Mouse (Mus musculus) brain, adult 2 months (tissue): Measurements from ENCODE around the gene Gpr137b.
A peak's percentile ranks its signal among the peaks of the same experiment; 100 is the strongest.
"Not testable (repeated sequence)": the region's sequence is repeated elsewhere in the genome, so short reads cannot be mapped to it uniquely, and the experiment has no call there.

Experiments used
- DNase-seq: peaks from one replicate; pipeline ENCODE4 v3.0.0; 2011; ENCODE audit warnings: low read depth, low spot score

Gpr137b gene

DNA sequence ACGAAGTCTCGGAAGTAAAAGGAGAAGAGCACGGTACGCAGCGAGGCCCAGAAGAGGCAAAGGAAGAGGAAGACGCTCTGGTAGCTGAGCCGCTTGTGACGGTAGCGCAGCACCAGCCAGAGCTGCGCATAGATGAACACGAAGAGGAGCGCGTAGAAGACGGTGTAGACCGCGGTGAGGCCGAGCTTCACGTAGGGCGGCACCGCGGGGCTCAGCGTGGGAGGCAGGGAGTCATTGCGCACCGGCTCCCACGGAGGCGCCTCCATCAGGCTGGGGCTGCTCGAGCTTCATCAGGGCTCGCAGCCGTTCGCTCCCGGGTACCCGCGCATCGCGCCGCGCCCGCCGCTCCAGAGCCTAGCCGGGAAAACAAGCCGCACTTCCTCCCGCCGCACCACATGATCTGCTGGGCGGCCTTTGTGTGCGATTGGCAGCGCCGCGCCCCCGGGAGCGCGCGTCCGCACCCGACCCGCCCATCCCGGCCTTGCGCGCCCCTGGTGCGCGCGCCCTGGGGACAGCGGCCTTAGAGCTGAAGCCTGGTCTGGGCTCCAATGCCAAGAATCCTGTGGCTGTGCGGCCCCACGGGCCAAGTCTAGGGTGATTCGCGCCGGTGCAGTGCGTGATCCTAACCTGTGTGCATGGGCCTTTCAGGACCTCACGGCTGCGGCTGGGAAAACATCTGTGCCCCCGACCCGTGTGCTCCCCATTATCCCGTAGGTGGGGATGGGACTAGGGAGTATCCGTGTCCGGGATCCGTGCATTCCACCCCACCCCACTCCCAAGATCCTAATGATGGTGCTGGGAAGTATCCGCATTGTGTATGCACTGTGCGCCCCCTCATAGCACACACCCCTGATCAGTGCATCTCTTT is at the start of gene Gpr137b:
Gene Gpr137b, minus strand, starts transcription at position 787 of the 868 bp plus-strand sequence.
- DNase-seq = peak; percentile 73

- DNase-seq = not testable (repeated sequence)
Observed at GRCm38 (mm10) chr13:13438112-13438953, 44.5 kb upstream of the Gpr137b start.

- DNase-seq = not testable (repeated sequence)
Observed at GRCm38 (mm10) chr13:13437460-13438015, 43.7 kb upstream of the Gpr137b start, which contains the start of gene Nid1. Gene Nid1 (plus strand): TSS chr13:13437551.

DNA sequence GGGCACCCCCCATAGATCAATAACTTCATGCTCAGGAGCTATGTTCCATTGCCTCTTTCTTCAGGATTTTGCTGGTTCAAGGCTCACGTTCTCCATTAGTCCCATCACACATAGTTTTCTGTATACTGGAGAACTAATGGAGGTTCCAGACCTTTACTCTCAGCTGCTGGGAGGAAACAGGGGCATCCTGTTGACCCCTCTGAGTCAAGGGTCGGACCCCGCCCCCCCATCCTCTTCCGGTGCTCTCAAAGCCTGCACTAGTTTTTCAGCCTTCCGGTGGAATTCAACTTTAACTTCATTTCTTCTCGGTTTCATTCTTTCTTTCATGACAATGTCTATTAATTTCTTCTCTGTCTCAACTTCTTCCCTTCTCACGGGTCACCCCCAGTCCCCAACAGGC is 42.3 kb upstream of the Gpr137b start:
- DNase-seq = not testable (repeated sequence)

GRCm38 (mm10) chr13:13423301-13423700 is 29.5 kb upstream of the Gpr137b start:
- not testable (repeated sequence) for DNase-seq

DNA sequence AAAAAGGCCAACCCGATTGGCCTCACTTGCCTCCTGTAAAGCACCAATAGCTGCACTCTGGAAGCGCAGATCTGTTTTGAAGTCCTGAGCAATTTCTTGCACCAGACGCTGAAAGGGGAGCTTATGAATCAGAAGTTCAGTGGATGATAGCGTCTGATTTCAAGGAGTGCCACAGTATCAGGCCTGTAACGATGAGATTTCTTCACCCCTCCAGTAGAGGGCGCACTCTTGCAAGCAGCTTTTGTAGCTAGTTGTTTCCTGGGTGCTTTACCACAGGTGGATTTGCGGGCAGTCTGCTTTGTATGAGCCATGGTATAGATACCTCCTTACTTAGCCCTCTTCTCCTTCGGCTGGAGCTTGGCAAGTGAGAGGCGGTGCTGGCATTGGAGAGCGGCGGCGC is 25.0 kb upstream of the Gpr137b start:
- not testable (repeated sequence) for DNase-seq

DNA sequence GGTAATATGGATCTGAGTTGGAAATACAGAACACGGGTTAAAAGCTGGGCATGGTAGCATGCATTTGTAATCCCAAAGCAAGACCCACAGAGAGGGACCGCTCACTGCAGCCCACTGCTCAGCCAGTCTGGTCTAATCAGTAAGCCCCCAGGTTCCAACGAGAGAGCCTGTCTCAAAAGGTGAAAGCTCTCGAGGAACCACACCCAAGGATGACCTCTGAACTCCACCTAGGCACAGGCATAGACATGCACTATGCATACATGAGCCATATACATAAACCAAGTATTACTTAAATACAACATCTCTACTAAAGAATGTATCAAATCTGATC is 22.2 kb upstream of the Gpr137b start:
- DNase-seq = not testable (repeated sequence)

DNA sequence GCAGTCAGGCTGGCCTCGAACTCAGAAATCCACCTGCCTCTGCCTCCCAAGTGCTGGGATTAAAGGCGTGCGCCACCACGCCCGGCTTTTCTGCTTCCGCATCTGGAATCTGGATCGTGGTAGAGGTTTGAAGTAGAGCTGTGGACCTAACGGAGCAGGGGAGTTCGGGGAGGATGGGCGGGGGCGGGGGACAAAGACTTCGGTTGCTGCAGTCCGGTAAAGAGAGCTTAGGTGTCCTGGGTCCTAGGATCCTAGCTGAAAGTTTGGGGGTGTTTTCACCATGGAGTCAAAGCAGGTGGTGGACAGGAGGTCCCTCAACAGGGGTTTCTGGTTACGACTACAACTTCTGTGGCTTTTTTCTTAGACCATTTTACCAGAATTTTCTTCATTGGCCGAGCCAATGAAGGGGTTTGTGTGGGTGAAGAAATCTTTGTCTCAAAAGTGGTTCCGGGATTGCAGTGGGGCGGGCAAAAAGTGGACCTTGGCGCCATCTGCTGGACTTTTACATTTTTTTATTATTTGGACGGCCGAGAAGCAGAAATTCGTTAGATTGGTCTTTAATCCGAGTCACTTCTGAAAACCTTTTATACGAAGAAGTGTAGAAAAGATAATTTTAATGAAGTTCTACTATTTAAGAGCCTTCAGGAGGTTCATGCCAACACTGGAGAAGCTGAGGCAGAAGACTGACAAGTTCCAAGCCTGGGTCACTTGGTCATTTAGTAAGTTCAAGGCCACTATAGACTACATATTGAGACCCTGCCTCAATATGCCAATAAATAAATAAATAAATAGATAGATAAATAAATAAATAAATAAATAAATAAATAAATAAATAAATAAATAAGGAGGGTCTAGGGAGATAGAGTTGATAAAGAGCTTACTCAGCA is 21.5 kb upstream of the Gpr137b start:
- peak; percentile 37 for DNase-seq

GRCm38 (mm10) chr13:13414206-13414605 is 20.4 kb upstream of the Gpr137b start:
- DNase-seq = no peak

DNA sequence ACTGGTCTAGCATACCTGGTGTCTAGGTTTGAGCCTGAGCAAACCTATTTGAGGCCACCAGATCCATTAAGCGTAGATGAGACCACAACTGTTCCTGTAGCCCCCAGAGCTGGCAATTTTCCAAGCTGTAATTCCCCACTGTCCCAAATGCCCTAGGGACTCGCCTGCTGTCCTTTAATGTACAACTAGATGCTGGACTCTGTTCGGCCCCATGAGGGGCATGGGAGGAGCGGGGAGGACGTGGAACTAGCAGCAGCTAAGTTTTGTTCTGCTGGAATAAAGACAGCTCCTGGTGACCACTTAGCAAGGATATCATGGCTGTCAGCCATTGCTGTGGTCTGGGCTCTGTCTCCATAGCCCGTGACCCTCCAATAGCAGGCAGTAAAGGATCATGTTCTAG is 11.7 kb upstream of the Gpr137b start:
- not testable (repeated sequence) for DNase-seq

- not testable (repeated sequence) for DNase-seq
Observed at GRCm38 (mm10) chr13:13404517-13405155, 10.8 kb upstream of the Gpr137b start.

GRCm38 (mm10) chr13:13403839-13404238 is 10.0 kb upstream of the Gpr137b start:
- not testable (repeated sequence) for DNase-seq

GRCm38 (mm10) chr13:13403366-13403765 is 9.6 kb upstream of the Gpr137b start:
- not testable (repeated sequence) for DNase-seq

GRCm38 (mm10) chr13:13402818-13403217 is 9.0 kb upstream of the Gpr137b start:
- DNase-seq = not testable (repeated sequence)

GRCm38 (mm10) chr13:13400851-13401250 is 7.0 kb upstream of the Gpr137b start:
- DNase-seq = not testable (repeated sequence)

- DNase-seq = peak; percentile 48
Observed at GRCm38 (mm10) chr13:13394096-13394395, 232 bp upstream of the Gpr137b start.

GRCm38 (mm10) chr13:13378168-13378859 is 15.5 kb downstream of the Gpr137b start:
- DNase-seq = not testable (repeated sequence)

- no peak for DNase-seq
Observed at GRCm38 (mm10) chr13:13377180-13377579, 16.6 kb downstream of the Gpr137b start.

DNA sequence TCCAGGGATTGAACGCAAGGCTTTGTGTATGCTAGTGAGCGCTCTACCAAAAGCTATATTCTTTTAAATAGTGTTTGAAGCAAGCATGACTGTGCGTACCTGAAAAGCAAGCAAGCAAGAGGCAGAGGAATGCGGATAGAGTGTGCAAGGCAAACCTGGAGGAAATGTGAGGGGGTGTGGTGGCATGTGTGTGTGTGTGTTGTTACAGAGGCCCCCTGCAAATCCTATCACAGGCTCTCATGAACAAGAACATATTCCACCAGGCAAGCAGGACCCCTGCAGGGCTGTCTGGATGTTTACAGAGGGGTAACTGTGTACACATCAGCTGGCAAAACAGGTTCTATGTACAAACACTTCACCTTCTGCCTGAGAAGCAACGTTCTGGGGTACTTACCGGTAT is 19.8 kb downstream of the Gpr137b start:
- DNase-seq = not testable (repeated sequence)

DNA sequence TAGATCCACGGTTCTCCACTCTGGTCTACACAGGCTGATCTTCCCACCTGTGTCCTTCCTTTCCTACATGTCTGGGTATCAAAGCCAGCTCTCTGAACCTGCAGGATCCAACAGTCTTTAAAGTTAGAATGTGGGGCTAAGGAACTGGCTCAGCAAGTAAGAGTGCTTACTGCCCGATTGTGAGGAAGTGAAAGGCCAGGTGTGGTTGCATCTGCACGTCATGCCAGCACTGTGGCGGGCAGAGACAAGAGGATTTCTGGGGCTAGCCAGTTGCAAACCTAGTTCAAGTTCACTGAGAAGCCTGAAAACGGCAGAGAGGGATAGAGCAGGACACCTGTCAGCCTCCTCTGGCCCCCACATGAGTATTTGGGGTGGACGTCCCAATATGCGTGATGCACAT is 22.4 kb downstream of the Gpr137b start:
- DNase-seq = not testable (repeated sequence)
